Mouse (Mus musculus) hindbrain, embryonic 15.5 days (tissue): ENCODE data around the gene Rabgap1l. TPM values are rescaled to one million over a fixed set of nuclear protein-coding genes. Genes with fewer than 3 reads are reported as not detected.
"Not testable (repeated sequence)": the region's sequence is repeated elsewhere in the genome, so short reads cannot be mapped to it uniquely, and the experiment has no call there.

Source experiments
- ATAC-seq: fragments of 200-750 bp; cut with Nextera tagmentation; 2 replicates; pipeline ENCODE4 v1.8.0; 2017; ENCODE audit warnings: low read depth, moderate number of reproducible peaks, moderate TSS enrichment; ENCODE audit not compliant: low FRiP score
- H3K27ac ChIP-seq: fragments of 300-500 bp; sonication (generic); replicated peaks from 2 replicates; pipeline ENCODE4 v1.5.1; 2015; ENCODE audit warnings: mild to moderate bottlenecking, inconsistent platforms
- H3K27me3 ChIP-seq: fragments of 300-500 bp; sonication (generic); 2 replicates; pipeline ENCODE4 v1.6.1; 2015; ENCODE audit warnings: control low read depth, inconsistent platforms
- H3K36me3 ChIP-seq: fragments of 300-500 bp; sonication (generic); 2 replicates; pipeline ENCODE4 v1.6.1; 2015; ENCODE audit warnings: control low read depth, inconsistent platforms
- H3K4me1 ChIP-seq: fragments of 300-500 bp; sonication (generic); replicated peaks from 2 replicates; pipeline ENCODE4 v1.6.1; 2015; ENCODE audit warnings: control low read depth, inconsistent platforms
- H3K4me2 ChIP-seq: fragments of 300-500 bp; sonication (generic); 2 replicates; pipeline ENCODE4 v1.6.1; 2015; ENCODE audit warnings: moderate library complexity, mild to moderate bottlenecking, inconsistent platforms
- H3K4me3 ChIP-seq: fragments of 300-500 bp; sonication (generic); 2 replicates; pipeline ENCODE4 v1.5.1; 2015; ENCODE audit warnings: mild to moderate bottlenecking, inconsistent platforms
- H3K9ac ChIP-seq: fragments of 300-500 bp; sonication (generic); 2 replicates; pipeline ENCODE4 v1.6.1; 2015; ENCODE audit warnings: inconsistent platforms
- H3K9me3 ChIP-seq: fragments of 300-500 bp; sonication (generic); 2 replicates; pipeline ENCODE4 v1.6.1; 2016; ENCODE audit warnings: control low read depth, inconsistent platforms
- WGBS: fragments of 180-500 bp; shearing (Covaris S2); methylation state at CpG from one replicate; pipeline ENCODE4 v1.1.7; 2015; 5-methylcytosine and 5-hydroxymethylcytosine counted together
- polyA plus RNA-seq: library from polyadenylated mRNA; unstranded; fragments of >200 nt; fragmentation: Nextera tagmentation; extraction: Ambion mirVana; gene quantifications from 2 replicates; pipeline ENCODE4 v1.2.1, GENCODE M21; 2015

The Rabgap1l gene
- polyA plus RNA-seq, 1 experiment from 2014 or later, result 28.3 TPM

GRCm38 (mm10) chr1:160295323-160295722, 497.7 kb downstream of the Rabgap1l start:
- Histone ChIP-seq H3K9ac (no peak overlapping the region), H3K4me1 (no peaks in the 10 kb centered on the region), H3K36me3 (no peaks in the 10 kb centered on the region), H3K27ac (no peak overlapping the region), H3K9me3 (no peaks in the 10 kb centered on the region), H3K27me3 (no peaks in the 10 kb centered on the region), H3K4me2 (no peak overlapping the region), H3K4me3 (no peak overlapping the region)
- 81% methylated on average over 1 of the region's 1 CpGs for WGBS
- ATAC-seq, result no peak

DNA sequence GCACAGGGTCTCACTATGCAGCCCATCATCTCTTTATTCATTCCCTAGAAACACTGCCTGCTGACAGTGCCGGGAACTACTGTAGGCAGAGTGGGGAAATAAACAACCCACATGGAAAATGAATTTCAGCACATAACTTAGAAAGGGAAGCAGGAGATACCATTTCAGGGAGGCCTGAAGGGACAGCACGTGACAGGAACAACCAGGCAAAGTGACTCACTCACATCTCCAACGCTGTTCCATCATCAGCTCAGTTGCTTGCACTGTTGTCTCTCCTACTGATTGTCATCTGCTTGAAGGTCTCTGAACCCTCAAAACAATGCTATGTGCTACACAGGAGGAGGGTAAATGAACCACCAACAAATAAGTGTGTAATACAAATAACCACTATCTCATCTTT, 499.5 kb downstream of the Rabgap1l start:
- no peak overlapping the region for H3K9ac ChIP-seq
- H3K4me3 ChIP-seq, result no peak overlapping the region
- H3K36me3 ChIP-seq, result no peaks in the 10 kb centered on the region
- H3K27me3 ChIP-seq, result no peaks in the 10 kb centered on the region
- WGBS, result 80% methylated on average over 3 of the region's 3 CpGs
- ATAC-seq, result no peak
- H3K4me2 ChIP-seq, result no peak overlapping the region
- H3K27ac ChIP-seq, result no peak overlapping the region
- no peaks in the 10 kb centered on the region for H3K9me3 ChIP-seq
- no peaks in the 10 kb centered on the region for H3K4me1 ChIP-seq

- no peak overlapping the region for H3K4me3 ChIP-seq
- H3K36me3 ChIP-seq, result no peaks in the 10 kb centered on the region
- no peak overlapping the region for H3K9ac ChIP-seq
- no peaks in the 10 kb centered on the region for H3K27me3 ChIP-seq
- H3K4me2 ChIP-seq, result no peak overlapping the region
- no peaks in the 10 kb centered on the region for H3K9me3 ChIP-seq
- peaks cover 4% of the 10 kb centered on the region for H3K4me1 ChIP-seq
- ATAC-seq, result no peak
- H3K27ac ChIP-seq, result no peak overlapping the region
- WGBS, result 89% methylated on average over 2 of the region's 2 CpGs
Measured at GRCm38 (mm10) chr1:160292058-160292457, 501.0 kb downstream of the Rabgap1l start.

GRCm38 (mm10) chr1:160290242-160290641, 502.8 kb downstream of the Rabgap1l start:
- peaks cover 11% of the 10 kb centered on the region for H3K4me1 ChIP-seq
- ATAC-seq, result no peak

GRCm38 (mm10) chr1:160287058-160287645, 505.9 kb downstream of the Rabgap1l start:
- Histone ChIP-seq H3K4me1 (peaks cover 11% of the 10 kb centered on the region), H3K4me3 (no peak overlapping the region), H3K9me3 (no peaks in the 10 kb centered on the region), H3K27ac (peak overlapping the region; percentile 67), H3K36me3 (no peaks in the 10 kb centered on the region), H3K9ac (no peak overlapping the region), H3K27me3 (no peaks in the 10 kb centered on the region), H3K4me2 (peak overlapping the region; percentile 27)
- 44% methylated on average over 5 of the region's 5 CpGs for WGBS
- peak; percentile 57; the same call in 1 of the 2 replicates for ATAC-seq

More at GRCm38 (mm10) chr1:160290242-160290641, 502.8 kb downstream of the Rabgap1l start:
- Histone ChIP-seq H3K4me3 (no peak overlapping the region), H3K4me2 (no peak overlapping the region), H3K27ac (no peak overlapping the region), H3K36me3 (no peaks in the 10 kb centered on the region), H3K9me3 (no peaks in the 10 kb centered on the region), H3K9ac (no peak overlapping the region), H3K27me3 (no peaks in the 10 kb centered on the region)
- WGBS, result 52% methylated on average over 9 of the region's 9 CpGs

DNA sequence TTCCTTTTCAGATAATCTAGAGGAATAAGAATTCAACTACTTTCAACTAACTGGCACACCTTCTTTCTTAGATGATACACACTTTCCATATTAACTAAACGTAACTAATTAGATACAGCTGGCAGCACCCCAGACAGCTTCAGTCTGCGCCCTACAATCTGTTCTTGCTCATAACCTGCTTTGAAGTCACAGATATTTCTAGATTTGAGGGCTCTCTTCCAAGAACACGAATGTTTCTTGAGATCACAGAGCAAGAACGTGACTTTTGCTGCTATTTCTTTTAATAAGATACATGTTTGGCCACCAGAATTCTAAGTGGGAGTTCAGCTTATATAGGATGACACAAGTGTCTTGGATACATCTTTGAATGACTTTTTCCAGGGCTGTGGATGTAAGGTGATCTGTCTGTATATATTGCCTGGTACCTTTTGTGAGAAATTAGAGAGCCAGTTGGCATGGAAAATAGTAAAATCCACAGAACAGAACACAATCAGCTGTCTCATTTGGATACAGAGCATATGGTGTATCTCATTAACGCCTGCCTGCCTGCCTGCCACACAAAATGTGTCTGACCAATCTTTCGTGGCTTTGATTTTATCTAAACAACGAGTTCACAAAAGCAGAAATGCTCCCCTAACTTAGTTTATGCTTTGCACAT, 506.5 kb downstream of the Rabgap1l start:
- 43% methylated on average over 7 of the region's 7 CpGs for WGBS
- peak; percentile 57; the same call in 1 of the 2 replicates for ATAC-seq

DNA sequence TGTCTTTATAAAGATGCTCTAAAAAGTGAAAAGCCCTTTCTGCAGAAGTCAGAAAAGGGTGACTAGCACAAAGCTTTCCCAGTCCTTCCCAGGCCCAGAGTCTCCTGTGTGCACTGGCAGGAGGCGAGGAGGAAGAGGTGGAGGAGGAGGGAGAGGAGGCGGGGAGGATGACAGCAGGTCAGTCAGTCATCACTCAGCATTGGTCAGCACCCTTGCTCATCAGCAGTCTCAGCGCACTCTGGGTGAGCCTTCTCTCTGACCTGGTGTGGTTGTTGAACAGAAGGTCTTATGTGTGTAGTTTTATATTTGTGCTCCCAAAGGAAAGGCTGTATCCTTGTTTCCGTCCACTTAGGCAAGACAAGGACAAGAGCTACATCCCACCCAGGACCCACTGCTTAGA, 508.8 kb downstream of the Rabgap1l start:
- WGBS, result 78% methylated on average over 4 of the region's 4 CpGs
- no peak overlapping the region for H3K9ac ChIP-seq
- no peak overlapping the region for H3K4me2 ChIP-seq
- no peak overlapping the region for H3K27ac ChIP-seq
- ATAC-seq, result no peak
- H3K4me1 ChIP-seq, result peaks cover 11% of the 10 kb centered on the region
- no peaks in the 10 kb centered on the region for H3K36me3 ChIP-seq
- no peaks in the 10 kb centered on the region for H3K27me3 ChIP-seq
- H3K9me3 ChIP-seq, result no peaks in the 10 kb centered on the region
- H3K4me3 ChIP-seq, result no peak overlapping the region

More for the DNA sequence above, 506.5 kb downstream of the Rabgap1l start:
- Histone ChIP-seq H3K36me3 (no peaks in the 10 kb centered on the region), H3K9me3 (no peaks in the 10 kb centered on the region), H3K27ac (peak overlapping the region; percentile 67), H3K9ac (no peak overlapping the region), H3K4me2 (peak overlapping the region; percentile 27), H3K27me3 (no peaks in the 10 kb centered on the region), H3K4me1 (peaks cover 11% of the 10 kb centered on the region), H3K4me3 (no peak overlapping the region)

DNA sequence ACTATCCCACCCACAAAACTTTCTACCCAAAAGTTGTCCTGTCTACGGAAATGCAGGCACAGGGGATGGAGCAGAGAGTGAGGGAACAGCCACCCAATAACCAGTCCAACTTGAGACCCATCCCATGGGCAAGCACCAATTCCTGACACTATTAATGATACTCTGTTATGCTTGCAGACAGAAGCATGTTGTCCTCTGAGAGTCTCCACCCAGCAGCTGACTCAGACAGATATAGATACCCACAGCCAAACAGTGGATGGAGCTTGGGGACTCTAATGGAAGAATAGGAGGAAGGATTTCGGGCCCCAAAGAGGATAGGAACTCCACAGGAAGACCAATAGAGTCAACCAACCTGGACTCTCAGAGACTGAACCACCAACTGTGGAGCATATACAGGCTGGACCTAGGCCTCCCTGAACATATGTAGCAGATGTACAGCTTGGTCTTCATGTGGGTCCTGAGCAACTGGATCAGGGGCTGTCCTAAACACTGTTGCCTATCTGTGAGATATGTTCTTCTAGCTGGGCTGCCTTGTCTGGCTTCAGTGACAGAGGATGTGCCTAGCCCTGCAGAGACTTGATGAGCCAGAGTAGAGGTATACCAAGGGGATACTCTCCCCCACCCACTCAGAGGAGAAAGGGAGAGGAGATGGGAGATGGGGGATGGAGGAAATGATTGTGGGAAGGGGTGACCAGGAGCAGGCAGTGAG, 510.7 kb downstream of the Rabgap1l start:
- H3K4me3 ChIP-seq, H3K9ac ChIP-seq, ATAC-seq, H3K9me3 ChIP-seq, H3K27me3 ChIP-seq, H3K4me2 ChIP-seq, H3K27ac ChIP-seq, H3K36me3 ChIP-seq: not testable (repeated sequence)
- WGBS, result 96% methylated on average over 2 of the region's 2 CpGs
- H3K4me1 ChIP-seq, result peaks cover 16% of the 10 kb centered on the region

GRCm38 (mm10) chr1:160281337-160282084, 511.5 kb downstream of the Rabgap1l start:
- no peak for ATAC-seq
- no peak overlapping the region for H3K4me3 ChIP-seq
- peaks cover 8% of the 10 kb centered on the region for H3K4me1 ChIP-seq
- no peak overlapping the region for H3K9ac ChIP-seq
- H3K36me3 ChIP-seq, result no peaks in the 10 kb centered on the region
- H3K27ac ChIP-seq, result no peak overlapping the region
- no peak overlapping the region for H3K4me2 ChIP-seq
- no peaks in the 10 kb centered on the region for H3K9me3 ChIP-seq
- WGBS, result 61% methylated on average over 3 of the region's 3 CpGs
- H3K27me3 ChIP-seq, result no peaks in the 10 kb centered on the region

- WGBS, result 82% methylated on average over 4 of the region's 4 CpGs
- Histone ChIP-seq H3K27me3 (no peaks in the 10 kb centered on the region), H3K9ac (no peak overlapping the region), H3K27ac (no peak overlapping the region), H3K4me2 (no peak overlapping the region), H3K4me1 (0 out of 2 replicates have a peak, but pooled peaks cover 5% of the 10 kb centered on the region), H3K9me3 (no peaks in the 10 kb centered on the region), H3K36me3 (no peaks in the 10 kb centered on the region), H3K4me3 (no peak overlapping the region)
- no peak for ATAC-seq
Measured at GRCm38 (mm10) chr1:160280603-160281002, 512.4 kb downstream of the Rabgap1l start.

DNA sequence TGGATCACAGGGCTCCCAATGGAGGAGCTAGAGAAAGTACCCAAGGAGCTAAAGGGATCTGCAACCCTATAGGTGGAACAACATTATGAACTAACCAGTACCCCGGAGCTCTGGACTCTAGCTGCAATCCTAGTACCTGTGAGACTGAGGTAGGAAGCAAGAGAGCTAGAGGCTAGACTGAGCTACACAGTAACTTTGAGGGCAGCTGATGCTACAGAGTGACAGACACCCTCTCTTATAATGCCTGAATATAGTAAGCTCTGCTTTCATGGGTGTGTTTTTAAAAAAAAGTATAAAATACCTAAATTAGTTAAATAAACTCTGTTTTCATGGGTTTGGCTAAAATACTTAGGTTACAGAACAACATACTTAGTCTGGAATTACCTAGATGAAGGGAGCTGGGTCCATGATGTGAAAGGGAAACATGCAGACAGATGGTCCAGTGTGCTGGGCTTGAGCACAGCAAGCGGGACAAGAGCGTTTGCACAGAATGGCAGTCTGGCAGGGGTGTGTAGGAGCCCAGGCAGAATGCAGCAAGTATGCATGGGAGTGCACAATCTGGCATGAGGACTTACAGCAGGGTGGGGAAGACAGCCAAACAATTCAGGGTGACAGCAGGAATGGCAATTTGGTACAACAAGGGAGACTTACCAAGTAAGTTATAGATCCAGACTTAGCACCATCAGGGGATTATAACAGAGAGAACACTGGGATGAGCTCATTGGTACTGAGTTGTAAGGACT, 514.9 kb downstream of the Rabgap1l start:
- Histone ChIP-seq H3K27me3 (no peaks in the 10 kb centered on the region), H3K9me3 (no peaks in the 10 kb centered on the region), H3K4me3 (no peak overlapping the region), H3K4me1 (0 out of 2 replicates have a peak, but pooled peaks cover 5% of the 10 kb centered on the region), H3K36me3 (no peaks in the 10 kb centered on the region), H3K27ac (0 out of 2 replicates have a peak overlapping the region, but pooled peaks have one; percentile 34), H3K9ac (no peak overlapping the region), H3K4me2 (no peak overlapping the region)
- 74% methylated on average over 3 of the region's 3 CpGs for WGBS
- peak; percentile 85 for ATAC-seq
